In genomic region chr9:44697866-44698265, GRCm38 (mm10) we compare ENCODE assay signal across 24 mouse cellular contexts. TPM values are rescaled to one million over a fixed set of nuclear protein-coding genes. Genes with fewer than 3 reads are reported as not detected.
A peak's percentile ranks its signal among the peaks of the same experiment; 100 is the strongest.
DNase-seq lines count a peak whose midpoint lies in the region; ATAC-seq and TF ChIP-seq lines count a peak whose summit lies in the region.
"Had no signal": no experiment of that assay in that cellular context is flagged by ENCODE, and none has a peak within 500 bp of the region (broad histone marks: within the 10 kb centered on the region; RNA-seq: fewer than 3 reads in every experiment).

No protein-coding gene starts in this region.

- no peaks in the 10 kb centered on the region for H3K9me3 ChIP-seq in ES-Bruce4 (replicated peaks; ENCODE audit: control insufficient read depth, insufficient read depth, low read length, poor library complexity, severe bottlenecking)
- no peaks in the 10 kb centered on the region for H3K9me3 ChIP-seq in hindbrain, embryonic 12.5 days (replicated peaks)
- H3K9me3 ChIP-seq: embryonic facial prominence, embryonic 15.5 days; forebrain, embryonic 15.5 days; heart, embryonic 12.5 days had no signal

- no peaks in the 10 kb centered on the region for H3K36me3 ChIP-seq in ES-Bruce4 (ENCODE audit: control insufficient read depth, insufficient read depth, low read length, poor library complexity, severe bottlenecking)
- peaks cover 100% of the 10 kb centered on the region for H3K36me3 ChIP-seq in hindbrain, embryonic 12.5 days

- TF ChIP-seq EP300 in ES-Bruce4 (IDR thresholded peaks at IDR 0.05; ENCODE audit: insufficient read depth, low read depth, low read length) = no peak

- 0 out of 2 replicates have a peak overlapping the region, but pooled peaks have one; percentile 2 for H3K4me3 ChIP-seq in ES-Bruce4 (ENCODE audit: low read depth, low read length)
- H3K4me3 ChIP-seq in hindbrain, embryonic 12.5 days = no peak overlapping the region
- H3K4me3 ChIP-seq: embryonic facial prominence, embryonic 15.5 days; erythroblast, embryonic 14.5 days; forebrain, embryonic 15.5 days; heart, embryonic 12.5 days had no signal

- H3K27me3 ChIP-seq in ES-Bruce4 (ENCODE audit: control insufficient read depth, insufficient read depth, low read length, poor library complexity, severe bottlenecking) = no peaks in the 10 kb centered on the region
- H3K27me3 ChIP-seq in hindbrain, embryonic 12.5 days = no peaks in the 10 kb centered on the region
- H3K27me3 ChIP-seq: embryonic facial prominence, embryonic 15.5 days; forebrain, embryonic 15.5 days; heart, embryonic 12.5 days; Patski had no signal

- WGBS in hindbrain, embryonic 12.5 days = 93% methylated on average over 16 of the region's 16 CpGs

- H3K4me1 ChIP-seq in ES-Bruce4 (ENCODE audit: control insufficient read depth, insufficient read depth, low read length) = peaks cover 2% of the 10 kb centered on the region
- no peaks in the 10 kb centered on the region for H3K4me1 ChIP-seq in hindbrain, embryonic 12.5 days
- H3K4me1 ChIP-seq: embryonic facial prominence, embryonic 15.5 days; forebrain, embryonic 15.5 days; heart, embryonic 12.5 days had no signal

- no peak overlapping the region for H3K27ac ChIP-seq in ES-Bruce4 (ENCODE audit: insufficient read depth, low read length)
- no peak overlapping the region for H3K27ac ChIP-seq in hindbrain, embryonic 12.5 days
- H3K27ac ChIP-seq: embryonic facial prominence, embryonic 15.5 days; forebrain, embryonic 15.5 days had no signal

- no peak overlapping the region for H3K4me2 ChIP-seq in hindbrain, embryonic 12.5 days (replicated peaks)
- H3K4me2 ChIP-seq: embryonic facial prominence, embryonic 15.5 days; forebrain, embryonic 15.5 days; heart, embryonic 12.5 days had no signal

- H3K9ac ChIP-seq in ES-Bruce4 (ENCODE audit: low read depth, poor library complexity, severe bottlenecking) = no peak overlapping the region
- H3K9ac ChIP-seq in hindbrain, embryonic 12.5 days = no peak overlapping the region
- H3K9ac ChIP-seq: embryonic facial prominence, embryonic 15.5 days; forebrain, embryonic 15.5 days; heart, embryonic 12.5 days had no signal

- no peak for TF ChIP-seq POLR2A in ES-Bruce4 (IDR thresholded peaks at IDR 0.05; ENCODE audit: insufficient read depth, low read length)

- TF ChIP-seq CTCF in ES-Bruce4 (IDR thresholded peaks at IDR 0.05; ENCODE audit: low read depth, low read length) = no peak

- DNase-seq in cerebellum, adult 9-10 months = peak; percentile 60
- peak; percentile 33 for DNase-seq in ZHBTc4 (ENCODE audit: low read depth, low spot score)
- peak; percentile 44 to 50 for DNase-seq in cerebellum, postnatal 36 days
- DNase-seq: adrenal gland, adult 8-10 months; adrenal gland, postnatal 36 days; gastrocnemius, postnatal 10 days; heart, postnatal 36 days; kidney, adult 8-10 months had no signal

- ATAC-seq in cerebellum, adult (ENCODE audit: insufficient number of reproducible peaks, low FRiP score, low TSS enrichment) = no peak
- no peak for ATAC-seq in erythroid progenitor cell, adult 5-6 weeks (replicated peaks; ENCODE audit: low FRiP score, poor library complexity, severe bottlenecking)
- ATAC-seq in hindbrain, embryonic 12.5 days (ENCODE audit: low FRiP score) = no peak
- ATAC-seq: forebrain, embryonic 15.5 days; hindbrain, embryonic 16.5 days; inflammation-experienced regulatory T-cells, adult 6 months; intestine, postnatal 0 days; Patski had no signal

RNA-seq across cellular contexts. Expression of gene Treh, which starts 24.8 kb away (rescaled TPM):
- not detected in 2 replicates for polyA plus RNA-seq in ES-Bruce4 (2011; ENCODE audit: insufficient read depth, insufficient read length, low read depth, missing spikeins)
- not detected in 2 replicates for total RNA-seq in erythroid progenitor cell, adult 5-6 weeks (2015; ENCODE audit: low replicate concordance)
- not detected in 2 replicates for total RNA-seq in erythroid progenitor cell, adult 5-6 weeks (2017; ENCODE audit: low replicate concordance)
- polyA plus RNA-seq in hindbrain, embryonic 12.5 days (2016; fragmentation: Nextera tagmentation; extraction: Ambion mirVana) = not detected in 2 replicates
- total RNA-seq: adrenal gland, adult 8-10 months; adrenal gland, postnatal 36 days; gastrocnemius, postnatal 10 days; heart, adult 8-10 months; heart, postnatal 36 days had no signal
- polyA plus RNA-seq: embryonic facial prominence, embryonic 11.5 days; embryonic facial prominence, embryonic 15.5 days; erythroblast, embryonic 14.5 days; forebrain, embryonic 11.5 days; forebrain, embryonic 15.5 days; heart, embryonic 12.5 days; hindbrain, embryonic 11.5 days; hindbrain, embryonic 16.5 days; inflammation-experienced regulatory T-cells, adult 6 months; Patski had no signal

RNA-seq across cellular contexts. Expression of gene Phldb1, which starts 37.1 kb away (rescaled TPM):
- 19.0 and 22.3 TPM in 2 replicates for polyA plus RNA-seq in ES-Bruce4 (2011; ENCODE audit: insufficient read depth, insufficient read length, low read depth, missing spikeins)
- total RNA-seq in erythroid progenitor cell, adult 5-6 weeks (2015; ENCODE audit: low replicate concordance) = 3.8 TPM in 1 of 2 replicates, not detected in the other
- total RNA-seq in erythroid progenitor cell, adult 5-6 weeks (2017; ENCODE audit: low replicate concordance) = 0.26 and 4.4 TPM in 2 replicates
- 70.8 and 74.1 TPM in 2 replicates for polyA plus RNA-seq in hindbrain, embryonic 12.5 days (2016; fragmentation: Nextera tagmentation; extraction: Ambion mirVana)
